Mouse (Mus musculus) MEL (cell line): ENCODE measurements around the gene Ndrg2.

Experiments
- CTCF ChIP-seq, 3 experiments: IDR thresholded peaks in 2 of 3; conservative IDR thresholded peaks in 1 of 3; 2 replicates each; pipeline ENCODE4 v1.5.1; 2011 to 2012; ENCODE audit warnings: low read length in 3 of 3, low read depth in 2 of 3, mild to moderate bottlenecking in 2 of 3, improper control_type of control experiment in 1 of 3, inconsistent platforms in 1 of 3, mixed read lengths in 1 of 3, moderate library complexity in 1 of 3; ENCODE audit not compliant: control insufficient read depth in 1 of 3, insufficient read depth in 1 of 3, poor library complexity in 1 of 3, severe bottlenecking in 1 of 3
- TBP ChIP-seq: IDR thresholded peaks from 2 replicates; pipeline ENCODE4 v1.8.0; 2011; ENCODE audit warnings: low read depth, low read length, improper control_type of control experiment

GRCm38 (mm10) chr14:51884031-51884544, 29.9 kb downstream of the Ndrg2 start:
- TF ChIP-seq CTCF (IDR thresholded peaks at IDR 0.05 in 2 of 3, conservative IDR thresholded peaks at IDR 0.05 in 1 of 3; ENCODE audit: control insufficient read depth in 1 of 3, insufficient read depth in 1 of 3, low read depth in 2 of 3, low read length in 3 of 3, poor library complexity in 1 of 3, severe bottlenecking in 1 of 3) (no peak), TBP (no peak)
